Mouse (Mus musculus) forebrain, embryonic 11.5 days (tissue): ENCODE data around the gene Cmas. TPM values are rescaled to one million over a fixed set of nuclear protein-coding genes. Genes with fewer than 3 reads are reported as not detected.

Experiments used
- ATAC-seq: fragments of 200-750 bp; cut with Nextera tagmentation; replicated peaks from 2 replicates; pipeline ENCODE4 v1.8.0; 2017; ENCODE audit warnings: moderate TSS enrichment; ENCODE audit not compliant: low FRiP score
- DNase-seq: peaks from one replicate; pipeline ENCODE4 v3.0.0-alpha.2; 2017; ENCODE audit warnings: low spot score
- H3K27ac ChIP-seq: fragments of 300-500 bp; sonication (generic); 2 replicates; pipeline ENCODE4 v1.5.1; 2014; ENCODE audit warnings: low read depth, low read length
- H3K27me3 ChIP-seq: fragments of 300-500 bp; sonication (generic); 2 replicates; pipeline ENCODE4 v1.6.1; 2014; ENCODE audit warnings: mild to moderate bottlenecking, low read length, mixed read lengths; ENCODE audit not compliant: control insufficient read depth, insufficient read depth
- H3K36me3 ChIP-seq: fragments of 300-500 bp; sonication (generic); 2 replicates; pipeline ENCODE4 v1.6.1; 2014; ENCODE audit warnings: mild to moderate bottlenecking, low read length, moderate library complexity, mixed read lengths; ENCODE audit not compliant: control insufficient read depth, insufficient read depth
- H3K4me1 ChIP-seq: fragments of 300-500 bp; sonication (generic); replicated peaks from 2 replicates; pipeline ENCODE4 v1.6.1; 2014; ENCODE audit warnings: low read length, mixed read lengths; ENCODE audit not compliant: control insufficient read depth, insufficient read depth
- H3K4me2 ChIP-seq: fragments of 300-500 bp; sonication (generic); 2 replicates; pipeline ENCODE4 v1.6.1; 2014; ENCODE audit warnings: low read depth, mild to moderate bottlenecking, low read length, moderate library complexity, mixed read lengths; ENCODE audit not compliant: severe bottlenecking
- H3K4me3 ChIP-seq: fragments of 300-500 bp; sonication (generic); 2 replicates; pipeline ENCODE4 v1.5.1; 2014; ENCODE audit warnings: low read depth, low read length
- H3K9ac ChIP-seq: fragments of 300-500 bp; sonication (generic); 2 replicates; pipeline ENCODE4 v1.6.1; 2014; ENCODE audit warnings: low read length
- H3K9me3 ChIP-seq: fragments of 300-500 bp; sonication (generic); 2 replicates; pipeline ENCODE4 v1.6.1; 2016; ENCODE audit warnings: low read length, mixed read lengths; ENCODE audit not compliant: control insufficient read depth
- WGBS: fragments of 180-500 bp; shearing (Covaris S2); extraction: QIAGEN DNeasy Blood & Tissue Kit; methylation state at CpG from one replicate; pipeline ENCODE4 v1.1.7; 2014; 5-methylcytosine and 5-hydroxymethylcytosine counted together
- polyA plus RNA-seq: library from polyadenylated mRNA; unstranded; fragments of >200 nt; fragmentation: Nextera tagmentation; extraction: Ambion mirVana; gene quantifications from 2 replicates; pipeline ENCODE4 v1.2.1, GENCODE M21; 2014

Gene Cmas
- polyA plus RNA-seq, 1 experiment from 2014 or later = 103 TPM

- Histone ChIP-seq H3K27me3 (no peaks in the 10 kb centered on the region), H3K4me2 (no peak overlapping the region), H3K4me3 (no peak overlapping the region), H3K9ac (no peak overlapping the region), H3K4me1 (no peaks in the 10 kb centered on the region), H3K36me3 (no peaks in the 10 kb centered on the region), H3K27ac (no peak overlapping the region), H3K9me3 (no peaks in the 10 kb centered on the region)
- DNase-seq = peak; percentile 49
- no peak for ATAC-seq
- WGBS = 45% methylated on average over 13 of the region's 13 CpGs
Measured at GRCm38 (mm10) chr6:142792241-142792968, 35.9 kb downstream of the Cmas start.

GRCm38 (mm10) chr6:142793468-142793867 lies 37.0 kb downstream of the Cmas start:
- WGBS = 38% methylated on average over 7 of the region's 7 CpGs

GRCm38 (mm10) chr6:142795087-142795486 lies 38.6 kb downstream of the Cmas start:
- Histone ChIP-seq H3K36me3 (no peaks in the 10 kb centered on the region), H3K4me3 (no peak overlapping the region), H3K9ac (no peak overlapping the region), H3K4me1 (no peaks in the 10 kb centered on the region), H3K9me3 (no peaks in the 10 kb centered on the region), H3K27ac (no peak overlapping the region), H3K27me3 (no peaks in the 10 kb centered on the region), H3K4me2 (no peak overlapping the region)
- DNase-seq (peak; percentile 45), ATAC-seq (no peak)
- 91% methylated on average over 9 of the region's 9 CpGs for WGBS

More at GRCm38 (mm10) chr6:142793468-142793867, 37.0 kb downstream of the Cmas start:
- H3K27ac ChIP-seq = no peak overlapping the region
- DNase-seq (peak; percentile 50), ATAC-seq (no peak)
- H3K9me3 ChIP-seq = no peaks in the 10 kb centered on the region
- no peaks in the 10 kb centered on the region for H3K36me3 ChIP-seq
- no peaks in the 10 kb centered on the region for H3K27me3 ChIP-seq
- no peak overlapping the region for H3K4me3 ChIP-seq
- no peaks in the 10 kb centered on the region for H3K4me1 ChIP-seq
- no peak overlapping the region for H3K4me2 ChIP-seq
- H3K9ac ChIP-seq = no peak overlapping the region

GRCm38 (mm10) chr6:142795655-142796441 lies 39.4 kb downstream of the Cmas start:
- no peak overlapping the region for H3K4me3 ChIP-seq
- no peaks in the 10 kb centered on the region for H3K36me3 ChIP-seq
- H3K4me1 ChIP-seq = no peaks in the 10 kb centered on the region
- 90% methylated on average over 15 of the region's 15 CpGs for WGBS
- no peaks in the 10 kb centered on the region for H3K9me3 ChIP-seq
- no peak overlapping the region for H3K9ac ChIP-seq
- no peak overlapping the region for H3K27ac ChIP-seq
- peak; percentile 41 for DNase-seq
- H3K4me2 ChIP-seq = no peak overlapping the region
- no peak for ATAC-seq
- no peaks in the 10 kb centered on the region for H3K27me3 ChIP-seq

- H3K27ac ChIP-seq = no peak overlapping the region
- H3K9me3 ChIP-seq = no peaks in the 10 kb centered on the region
- ATAC-seq (no peak), DNase-seq (no peak)
- no peak overlapping the region for H3K4me3 ChIP-seq
- H3K4me2 ChIP-seq = no peak overlapping the region
- no peaks in the 10 kb centered on the region for H3K4me1 ChIP-seq
- H3K9ac ChIP-seq = no peak overlapping the region
- 78% methylated on average over 1 of the region's 1 CpGs for WGBS
- no peaks in the 10 kb centered on the region for H3K27me3 ChIP-seq
- no peaks in the 10 kb centered on the region for H3K36me3 ChIP-seq
Measured at GRCm38 (mm10) chr6:142797996-142798395, 41.5 kb downstream of the Cmas start.

GRCm38 (mm10) chr6:142798837-142799236 lies 42.4 kb downstream of the Cmas start:
- no peak for ATAC-seq
- WGBS = 77% methylated on average over 9 of the region's 9 CpGs

GRCm38 (mm10) chr6:142799704-142800374 lies 43.4 kb downstream of the Cmas start:
- DNase-seq (peak; percentile 40), ATAC-seq (no peak)
- Histone ChIP-seq H3K4me2 (no peak overlapping the region), H3K9ac (no peak overlapping the region), H3K27me3 (no peaks in the 10 kb centered on the region), H3K9me3 (no peaks in the 10 kb centered on the region), H3K4me1 (no peaks in the 10 kb centered on the region), H3K4me3 (no peak overlapping the region), H3K36me3 (no peaks in the 10 kb centered on the region), H3K27ac (no peak overlapping the region)
- WGBS = 81% methylated on average over 7 of the region's 7 CpGs

More at GRCm38 (mm10) chr6:142798837-142799236, 42.4 kb downstream of the Cmas start:
- Histone ChIP-seq H3K9ac (no peak overlapping the region), H3K27ac (no peak overlapping the region), H3K36me3 (no peaks in the 10 kb centered on the region), H3K4me1 (no peaks in the 10 kb centered on the region), H3K9me3 (no peaks in the 10 kb centered on the region), H3K4me3 (no peak overlapping the region), H3K4me2 (no peak overlapping the region), H3K27me3 (no peaks in the 10 kb centered on the region)
- DNase-seq = peak; percentile 41

GRCm38 (mm10) chr6:142801687-142802086 lies 45.2 kb downstream of the Cmas start:
- H3K9ac ChIP-seq = no peak overlapping the region
- ATAC-seq = no peak
- H3K4me1 ChIP-seq = no peaks in the 10 kb centered on the region
- no peak overlapping the region for H3K27ac ChIP-seq
- DNase-seq = peak; percentile 44
- no peaks in the 10 kb centered on the region for H3K9me3 ChIP-seq
- 77% methylated on average over 5 of the region's 5 CpGs for WGBS
- no peaks in the 10 kb centered on the region for H3K36me3 ChIP-seq
- H3K4me3 ChIP-seq = no peak overlapping the region
- no peak overlapping the region for H3K4me2 ChIP-seq
- no peaks in the 10 kb centered on the region for H3K27me3 ChIP-seq
